Mouse (Mus musculus): ENCODE results near the gene Cox5a.

DNA sequence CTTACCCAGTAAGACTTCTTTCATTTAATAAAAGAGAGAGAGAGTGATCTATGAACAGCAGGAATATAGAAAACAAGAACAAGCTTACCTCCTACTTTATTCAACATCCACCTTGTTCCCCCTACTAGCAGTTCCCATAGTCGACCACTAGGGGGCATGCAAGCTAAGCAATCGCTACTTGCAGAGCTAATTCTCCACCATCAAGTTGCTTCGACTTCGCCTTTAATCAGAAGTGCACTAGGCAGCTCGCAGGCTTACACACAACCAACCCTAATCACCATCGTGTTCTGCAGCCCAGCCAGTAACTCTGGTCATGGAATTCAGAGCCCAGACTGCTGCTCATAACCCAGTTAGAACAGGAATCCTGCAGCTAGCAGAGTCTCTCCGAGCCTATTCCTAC, 35.3 kb upstream of the Cox5a start:
- TF ChIP-seq CTCF (IDR thresholded peaks at IDR 0.05; ENCODE audit: borderline replicate concordance, insufficient read depth, low read length) (peak; percentile 56; the same call in 1 of the 2 replicates), POLR2A (IDR thresholded peaks at IDR 0.05; ENCODE audit: low read depth, low read length) (no peak)
